Mouse (Mus musculus) bone marrow, adult 2 months (tissue): ENCODE measurements around the gene Ccsap.

Experiments
- CTCF ChIP-seq: fragments of 200-500 bp; IDR thresholded peaks from 2 replicates; pipeline ENCODE4 v1.5.1; 2011; ENCODE audit warnings: low read length, control low read depth; ENCODE audit not compliant: control insufficient read depth, insufficient read depth
- POLR2A ChIP-seq: fragments of 200-500 bp; IDR thresholded peaks from 2 replicates; pipeline ENCODE4 v1.6.1; 2011; ENCODE audit warnings: low read depth, mild to moderate bottlenecking, control low read depth, low read length, borderline replicate concordance; ENCODE audit not compliant: control insufficient read depth

DNA sequence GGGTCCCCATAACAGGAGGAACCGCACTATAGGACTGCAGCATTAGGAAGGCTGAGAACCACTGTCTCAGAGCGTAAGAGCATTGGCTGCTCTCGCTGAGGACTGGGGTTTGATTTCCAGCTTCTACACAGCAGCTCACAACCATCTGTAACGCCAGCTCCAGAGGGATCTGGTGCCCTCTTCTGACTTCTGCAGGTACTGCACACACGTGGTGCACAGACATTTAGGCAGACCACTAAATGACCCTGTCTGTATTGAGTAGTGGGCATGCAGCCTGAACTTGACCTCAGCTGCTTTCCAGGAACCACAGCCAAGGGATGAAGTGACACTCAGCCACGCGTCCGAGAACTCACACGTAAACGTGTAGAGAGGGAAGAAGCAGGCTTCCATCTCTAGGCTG, 36.9 kb downstream of the Ccsap start:
- TF ChIP-seq POLR2A (no peak), CTCF (peak; percentile 27; the same call in 1 of the 2 replicates)
